Mouse (Mus musculus): ENCODE results near the gene Wdr60. TPM values are rescaled to one million over a fixed set of nuclear protein-coding genes. Genes with fewer than 3 reads are reported as not detected.

The Wdr60 gene
- polyA plus RNA-seq (2015; fragmentation: Nextera tagmentation; extraction: Ambion mirVana) = 15.4 and 16.6 TPM in 2 replicates

DNA sequence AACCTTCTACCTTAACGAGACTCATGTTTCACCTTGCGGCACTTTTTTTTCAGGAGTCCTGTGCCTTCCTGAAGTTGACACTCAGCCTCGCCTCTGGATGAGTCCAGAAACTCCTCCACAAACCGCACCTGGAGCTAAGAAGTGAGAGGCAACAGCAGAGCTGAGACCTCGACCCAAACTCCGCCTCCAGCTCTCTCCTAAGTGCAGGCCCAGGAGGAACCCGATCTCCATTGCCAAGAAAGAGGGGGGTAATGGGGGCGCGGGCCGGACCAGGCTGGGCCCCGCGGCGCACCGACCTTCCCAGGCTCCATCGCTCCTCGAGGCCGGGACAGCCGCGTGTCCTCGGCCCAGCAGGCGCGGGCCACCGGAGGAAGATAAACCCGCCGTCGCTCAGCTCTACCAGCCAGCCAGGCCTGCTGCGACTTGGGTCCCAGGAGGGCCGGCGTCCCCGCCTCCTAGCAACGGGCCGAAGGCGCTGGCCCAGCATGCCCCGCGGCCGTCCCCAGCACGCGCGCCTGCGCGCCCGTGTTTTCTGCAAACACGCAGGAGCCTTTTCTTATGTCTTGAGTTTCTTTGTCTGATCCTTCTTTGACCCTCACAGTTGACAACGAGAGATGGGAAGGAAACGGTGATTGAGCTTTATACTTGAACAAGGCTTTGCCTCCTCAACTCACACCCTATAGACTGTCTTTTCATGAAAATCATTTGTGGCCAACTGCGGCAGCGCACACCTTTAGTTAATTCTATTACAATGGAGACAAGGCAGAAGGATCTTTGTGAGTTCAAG, at the start of gene Wdr60:
Gene Wdr60 (minus strand): TSS at position 468 of the 787 bp plus-strand sequence.
- Histone ChIP-seq H3K36me3 (ENCODE audit: insufficient read depth, low read length) (no peaks in the 10 kb centered on the region), H3K9ac (replicated peaks; ENCODE audit: low read depth) (peak within 1 kb of the TSS; percentile 39), H3K27me3 (replicated peaks; ENCODE audit: insufficient read depth, low read length) (no peaks in the 10 kb centered on the region), H3K9me3 (ENCODE audit: low read length) (no peaks in the 10 kb centered on the region), H3K4me1 (ENCODE audit: insufficient read depth, low read depth, low read length) (no peaks in the 10 kb centered on the region), H3K4me3 (ENCODE audit: low read depth, low read length) (peak within 1 kb of the TSS; percentile 55), H3K27ac (ENCODE audit: low read length) (peak within 1 kb of the TSS; percentile 48), H3K4me2 (replicated peaks; ENCODE audit: low read depth, low read length) (peak within 1 kb of the TSS; percentile 60)
- DNase-seq (ENCODE audit: low spot score) = peak; percentile 91
- TF ChIP-seq EP300 (IDR thresholded peaks at IDR 0.05) (no peak), CTCF (IDR thresholded peaks at IDR 0.05) (no peak)
- ATAC-seq = peak; percentile 99
- 6% methylated on average over 47 of the region's 47 CpGs for WGBS

DNA sequence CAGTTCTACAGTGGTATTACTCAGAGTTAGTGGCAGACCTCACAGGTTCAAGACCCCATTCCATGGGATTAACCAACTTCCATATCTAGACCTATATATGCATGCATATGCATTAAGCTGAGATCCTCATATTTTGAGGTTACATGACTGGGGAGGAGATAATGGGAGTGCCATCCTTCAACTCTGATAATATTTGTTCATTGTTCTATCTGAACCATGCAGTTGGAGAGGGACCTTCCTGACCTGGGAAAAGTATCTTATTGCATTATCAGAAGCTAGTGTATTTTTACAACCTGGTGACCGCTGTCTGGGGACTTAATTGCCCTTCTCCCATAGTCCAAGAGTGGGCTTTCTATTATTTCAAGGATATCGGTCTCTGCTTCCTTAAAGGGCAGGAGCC, 45.8 kb upstream of the Wdr60 start:
- no peak overlapping the region for H3K27ac ChIP-seq (ENCODE audit: low read length)
- WGBS = 74% methylated on average over 2 of the region's 2 CpGs
- no peak overlapping the region for H3K4me2 ChIP-seq (replicated peaks; ENCODE audit: low read depth, low read length)
- no peaks in the 10 kb centered on the region for H3K27me3 ChIP-seq (replicated peaks; ENCODE audit: insufficient read depth, low read length)
- H3K9me3 ChIP-seq (ENCODE audit: low read length) = no peaks in the 10 kb centered on the region
- no peak overlapping the region for H3K4me3 ChIP-seq (ENCODE audit: low read depth, low read length)
- no peaks in the 10 kb centered on the region for H3K36me3 ChIP-seq (ENCODE audit: insufficient read depth, low read length)
- no peak for TF ChIP-seq EP300 (IDR thresholded peaks at IDR 0.05)
- TF ChIP-seq CTCF (IDR thresholded peaks at IDR 0.05) = no peak
- DNase-seq (ENCODE audit: low spot score) = no peak
- H3K9ac ChIP-seq (replicated peaks; ENCODE audit: low read depth) = no peak overlapping the region
- no peak for ATAC-seq
- no peaks in the 10 kb centered on the region for H3K4me1 ChIP-seq (ENCODE audit: insufficient read depth, low read depth, low read length)

DNA sequence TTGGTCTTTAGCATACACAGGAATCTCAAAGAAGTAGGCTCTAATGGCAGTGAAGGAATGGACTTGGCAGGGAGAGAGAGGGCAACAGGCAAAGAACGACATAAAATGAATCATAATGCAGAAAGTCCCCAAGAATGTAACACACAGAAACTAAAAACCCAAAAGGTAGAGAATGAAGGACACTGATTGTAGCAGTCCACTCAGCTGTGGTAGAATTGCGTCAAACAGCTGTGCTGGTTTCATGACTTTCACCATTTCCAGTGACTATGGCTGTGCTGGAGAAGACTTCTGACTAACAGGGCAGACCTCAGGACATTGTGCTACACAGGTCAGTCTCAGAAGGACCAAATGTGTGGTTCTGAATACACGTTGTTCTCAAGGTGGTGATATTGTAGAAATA, 45.0 kb upstream of the Wdr60 start:
- no peaks in the 10 kb centered on the region for H3K4me1 ChIP-seq (ENCODE audit: insufficient read depth, low read depth, low read length)
- H3K36me3 ChIP-seq (ENCODE audit: insufficient read depth, low read length) = no peaks in the 10 kb centered on the region
- DNase-seq (ENCODE audit: low spot score) (no peak), ATAC-seq (no peak)
- no peak overlapping the region for H3K9ac ChIP-seq (replicated peaks; ENCODE audit: low read depth)
- 85% methylated on average over 3 of the region's 3 CpGs for WGBS
- H3K27me3 ChIP-seq (replicated peaks; ENCODE audit: insufficient read depth, low read length) = no peaks in the 10 kb centered on the region
- no peak overlapping the region for H3K4me2 ChIP-seq (replicated peaks; ENCODE audit: low read depth, low read length)
- no peak for TF ChIP-seq EP300 (IDR thresholded peaks at IDR 0.05)
- no peak for TF ChIP-seq CTCF (IDR thresholded peaks at IDR 0.05)
- no peak overlapping the region for H3K27ac ChIP-seq (ENCODE audit: low read length)
- H3K4me3 ChIP-seq (ENCODE audit: low read depth, low read length) = no peak overlapping the region
- H3K9me3 ChIP-seq (ENCODE audit: low read length) = no peaks in the 10 kb centered on the region

DNA sequence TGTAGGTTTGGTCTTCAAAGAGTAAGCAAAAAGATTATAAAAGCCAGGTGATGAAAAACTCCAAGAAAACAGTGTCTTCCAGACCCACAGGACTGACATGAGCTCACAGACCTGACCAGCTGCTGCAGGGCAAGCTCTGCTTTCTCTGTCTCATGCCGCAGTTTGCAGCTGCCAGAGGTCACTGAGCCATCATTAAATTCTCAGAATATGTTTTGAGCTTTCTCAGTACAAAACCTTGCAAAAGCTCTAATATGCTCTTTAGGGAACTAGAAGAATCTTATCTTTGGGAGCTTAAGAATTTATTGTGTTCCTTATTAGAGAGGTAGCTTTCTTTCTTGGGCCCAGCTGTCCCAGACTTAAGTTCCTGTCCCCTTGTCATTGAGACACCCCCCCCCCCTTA, 43.2 kb upstream of the Wdr60 start:
- ATAC-seq (no peak), DNase-seq (ENCODE audit: low spot score) (peak; percentile 29)
- WGBS = 48% methylated on average over 1 of the region's 1 CpGs
- H3K4me3 ChIP-seq (ENCODE audit: low read depth, low read length) = no peak overlapping the region
- H3K27ac ChIP-seq (ENCODE audit: low read length) = no peak overlapping the region
- H3K4me2 ChIP-seq (replicated peaks; ENCODE audit: low read depth, low read length) = no peak overlapping the region
- H3K4me1 ChIP-seq (ENCODE audit: insufficient read depth, low read depth, low read length) = no peaks in the 10 kb centered on the region
- no peak overlapping the region for H3K9ac ChIP-seq (replicated peaks; ENCODE audit: low read depth)
- TF ChIP-seq EP300 (IDR thresholded peaks at IDR 0.05) (no peak), CTCF (IDR thresholded peaks at IDR 0.05) (no peak)
- no peaks in the 10 kb centered on the region for H3K27me3 ChIP-seq (replicated peaks; ENCODE audit: insufficient read depth, low read length)
- no peaks in the 10 kb centered on the region for H3K36me3 ChIP-seq (ENCODE audit: insufficient read depth, low read length)
- no peaks in the 10 kb centered on the region for H3K9me3 ChIP-seq (ENCODE audit: low read length)

DNA sequence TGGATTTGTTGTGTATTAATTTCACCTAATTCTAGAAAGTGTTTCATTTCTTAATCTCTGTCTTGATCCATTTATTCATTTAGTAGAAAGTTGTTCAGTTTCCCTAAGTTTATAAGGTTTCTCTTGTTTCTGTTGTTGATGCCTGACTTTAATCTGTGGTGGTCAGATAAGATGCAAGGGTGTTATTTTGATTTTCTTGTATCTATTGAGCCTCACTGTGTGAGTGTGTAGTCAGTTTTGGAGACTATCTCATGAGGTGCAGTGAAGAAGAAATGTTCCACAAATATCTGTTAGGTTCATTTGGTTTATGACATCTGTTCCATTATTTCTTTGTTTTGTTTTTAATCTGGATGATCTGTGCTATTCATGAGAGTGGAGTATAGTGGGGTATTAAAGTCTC, 39.4 kb upstream of the Wdr60 start:
- no peak for ATAC-seq
- no peaks in the 10 kb centered on the region for H3K9me3 ChIP-seq (ENCODE audit: low read length)
- TF ChIP-seq CTCF (IDR thresholded peaks at IDR 0.05) (no peak), EP300 (IDR thresholded peaks at IDR 0.05) (no peak)

DNA sequence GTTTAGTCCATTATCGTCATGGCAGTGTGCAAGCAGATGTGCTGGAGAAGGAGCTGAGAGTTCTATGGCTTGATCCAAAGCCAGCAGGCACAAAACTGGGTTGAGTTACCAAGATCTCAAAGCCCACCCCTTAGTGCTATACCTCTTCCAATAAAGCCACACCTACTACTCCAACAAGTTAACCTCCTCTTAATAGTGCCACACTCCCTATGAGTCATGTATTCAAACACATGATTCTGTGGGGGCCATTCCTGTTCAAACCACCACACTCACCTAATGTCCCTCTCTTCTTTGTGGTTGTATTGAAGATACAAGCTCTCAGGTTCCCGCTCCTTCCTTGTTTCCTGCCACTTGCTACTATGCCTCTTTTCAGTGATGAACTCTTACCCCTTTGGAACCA, 37.1 kb upstream of the Wdr60 start:
- ATAC-seq = no peak
- Histone ChIP-seq H3K9ac (replicated peaks; ENCODE audit: low read depth) (no peak overlapping the region), H3K27ac (ENCODE audit: low read length) (no peak overlapping the region), H3K36me3 (ENCODE audit: insufficient read depth, low read length) (no peaks in the 10 kb centered on the region), H3K4me3 (ENCODE audit: low read depth, low read length) (no peak overlapping the region), H3K9me3 (ENCODE audit: low read length) (no peaks in the 10 kb centered on the region), H3K4me2 (replicated peaks; ENCODE audit: low read depth, low read length) (no peak overlapping the region), H3K27me3 (replicated peaks; ENCODE audit: insufficient read depth, low read length) (no peaks in the 10 kb centered on the region), H3K4me1 (ENCODE audit: insufficient read depth, low read depth, low read length) (no peaks in the 10 kb centered on the region)
- 90% methylated on average over 2 of the region's 2 CpGs for WGBS
- DNase-seq (ENCODE audit: low spot score) = no peak
- no peak for TF ChIP-seq CTCF (IDR thresholded peaks at IDR 0.05)
- no peak for TF ChIP-seq EP300 (IDR thresholded peaks at IDR 0.05)

More for the DNA sequence above, 39.4 kb upstream of the Wdr60 start:
- Histone ChIP-seq H3K4me3 (ENCODE audit: low read depth, low read length) (no peak overlapping the region), H3K4me2 (replicated peaks; ENCODE audit: low read depth, low read length) (no peak overlapping the region), H3K4me1 (ENCODE audit: insufficient read depth, low read depth, low read length) (no peaks in the 10 kb centered on the region), H3K36me3 (ENCODE audit: insufficient read depth, low read length) (no peaks in the 10 kb centered on the region), H3K9ac (replicated peaks; ENCODE audit: low read depth) (no peak overlapping the region), H3K27ac (ENCODE audit: low read length) (no peak overlapping the region), H3K27me3 (replicated peaks; ENCODE audit: insufficient read depth, low read length) (no peaks in the 10 kb centered on the region)
- no peak for DNase-seq (ENCODE audit: low spot score)
